In the genomic region with DNA sequence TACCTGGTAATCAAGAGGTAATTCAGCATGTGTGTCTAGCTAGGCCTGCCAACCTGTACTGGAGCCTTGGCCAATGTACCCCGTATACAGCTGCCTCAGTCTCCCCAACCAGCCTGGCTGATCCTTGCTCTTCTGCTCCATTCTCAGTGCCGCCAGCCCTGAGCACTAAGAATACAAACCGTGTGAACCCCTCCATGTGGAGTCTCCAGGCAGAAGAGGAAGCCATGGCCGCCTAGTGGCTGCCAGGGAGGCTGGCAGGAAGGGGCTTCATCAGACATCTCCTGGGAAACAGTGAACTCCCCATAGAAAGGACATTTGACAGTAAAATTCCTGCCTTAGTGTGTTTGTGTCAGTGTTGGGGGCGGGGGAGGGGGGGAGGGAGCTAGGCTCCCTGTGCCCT, we compare ENCODE assay signal across 8 mouse cellular contexts. TPM values are rescaled to one million over a fixed set of nuclear protein-coding genes. Genes with fewer than 3 reads are reported as not detected.
DNase-seq lines count a peak whose midpoint lies in the region; ATAC-seq and TF ChIP-seq lines count a peak whose summit lies in the region.

No protein-coding gene starts in this region.

- H3K9ac ChIP-seq in embryonic facial prominence, embryonic 11.5 days (replicated peaks; ENCODE audit: low read length), result no peak overlapping the region
- no peak overlapping the region for H3K9ac ChIP-seq in midbrain, embryonic 14.5 days (replicated peaks; ENCODE audit: low read length)

- 0 out of 2 replicates have a peak, but pooled peaks have one; percentile 8 for TF ChIP-seq CTCF in G1E (IDR thresholded peaks at IDR 0.05; ENCODE audit: low read depth, low read length)

- no peak overlapping the region for H3K27ac ChIP-seq in embryonic facial prominence, embryonic 11.5 days (replicated peaks; ENCODE audit: low read depth, low read length)
- H3K27ac ChIP-seq in midbrain, embryonic 14.5 days (replicated peaks; ENCODE audit: low read depth, low read length), result no peak overlapping the region

- H3K4me3 ChIP-seq in G1E (ENCODE audit: low read depth, low read length), result no peak overlapping the region
- H3K4me3 ChIP-seq in embryonic facial prominence, embryonic 11.5 days (ENCODE audit: low read depth, low read length), result no peak overlapping the region
- no peak overlapping the region for H3K4me3 ChIP-seq in midbrain, embryonic 14.5 days (replicated peaks; ENCODE audit: low read depth, low read length)

- DNase-seq in heart, postnatal 4 days, result peak; percentile 38
- no peak for DNase-seq in heart, postnatal 36 days
- DNase-seq in G1E (ENCODE audit: low spot score), result peak; percentile 35
- peak; percentile 74 for DNase-seq in embryonic facial prominence, embryonic 11.5 days (ENCODE audit: low spot score)
- DNase-seq in kidney, postnatal 36 days, result peak; percentile 19 to 36
- peak; percentile 79 for DNase-seq in midbrain, embryonic 14.5 days
- no peak for DNase-seq in gastrocnemius, adult 18-20 months (ENCODE audit: low spot score)
- no peak for DNase-seq in gastrocnemius, postnatal 4 days (ENCODE audit: low spot score in 2 of 2)

- 5% methylated on average over 5 of the region's 5 CpGs for WGBS in embryonic facial prominence, embryonic 11.5 days
- WGBS in midbrain, embryonic 14.5 days, result 0% methylated on average over 5 of the region's 5 CpGs

- intact Hi-C loops in heart, postnatal 36 days (cut with DNase I), result no loop called here

- H3K4me1 ChIP-seq in G1E (ENCODE audit: insufficient read depth, low read depth, low read length), result peaks cover 9% of the 10 kb centered on the region; the same call in 1 of the 2 replicates
- H3K4me1 ChIP-seq in embryonic facial prominence, embryonic 11.5 days (ENCODE audit: control insufficient read depth, insufficient read depth, low read length), result no peaks in the 10 kb centered on the region; the same call in 1 of the 2 replicates
- peaks cover 6% of the 10 kb centered on the region for H3K4me1 ChIP-seq in midbrain, embryonic 14.5 days (ENCODE audit: control insufficient read depth, insufficient read depth, low read length)

- no peaks in the 10 kb centered on the region for H3K9me3 ChIP-seq in G1E (replicated peaks)
- no peaks in the 10 kb centered on the region for H3K9me3 ChIP-seq in embryonic facial prominence, embryonic 11.5 days (replicated peaks; ENCODE audit: control insufficient read depth, low read length)
- no peaks in the 10 kb centered on the region for H3K9me3 ChIP-seq in midbrain, embryonic 14.5 days (ENCODE audit: control insufficient read depth, low read length)

- ATAC-seq in G1E (ENCODE audit: extremely low read depth, insufficient number of reproducible peaks, low FRiP score, poor library complexity, severe bottlenecking), result no peak
- ATAC-seq in embryonic facial prominence, embryonic 11.5 days (replicated peaks; ENCODE audit: insufficient number of reproducible peaks, low FRiP score, low TSS enrichment, low read depth), result no peak
- ATAC-seq in midbrain, embryonic 14.5 days (ENCODE audit: low FRiP score, low TSS enrichment), result no peak

- H3K4me2 ChIP-seq in embryonic facial prominence, embryonic 11.5 days (ENCODE audit: low read depth, low read length), result no peak overlapping the region
- H3K4me2 ChIP-seq in midbrain, embryonic 14.5 days (ENCODE audit: low read length), result peak overlapping the region; percentile 19; the same call in 1 of the 2 replicates

- no peaks in the 10 kb centered on the region for H3K36me3 ChIP-seq in G1E (replicated peaks)
- H3K36me3 ChIP-seq in embryonic facial prominence, embryonic 11.5 days (replicated peaks; ENCODE audit: control insufficient read depth, insufficient read depth, low read depth, low read length), result no peaks in the 10 kb centered on the region
- H3K36me3 ChIP-seq in midbrain, embryonic 14.5 days (ENCODE audit: control insufficient read depth, insufficient read depth, low read length), result no peaks in the 10 kb centered on the region

- peaks cover 42% of the 10 kb centered on the region for H3K27me3 ChIP-seq in G1E (ENCODE audit: insufficient read depth, low read length)
- peaks cover 19% of the 10 kb centered on the region for H3K27me3 ChIP-seq in embryonic facial prominence, embryonic 11.5 days (ENCODE audit: control insufficient read depth, insufficient read depth, low read length)
- H3K27me3 ChIP-seq in midbrain, embryonic 14.5 days (ENCODE audit: control insufficient read depth, insufficient read depth, low read length), result peaks cover 14% of the 10 kb centered on the region; the same call in 1 of the 2 replicates

RNA-seq across cellular contexts. Expression of a gene that starts 33.2 kb away (rescaled TPM):
- not detected for total RNA-seq in heart, postnatal 4 days (2021)
- total RNA-seq in heart, postnatal 36 days (2021), result not detected
- not detected in 2 replicates for total RNA-seq in G1E (2014; fragmentation: Nextera tagmentation)
- 0.05 and 0.06 TPM in 2 replicates for total RNA-seq in G1E (2017)
- not detected in 2 replicates for polyA plus RNA-seq in G1E (2012)
- polyA plus RNA-seq in embryonic facial prominence, embryonic 11.5 days (2014; fragmentation: Nextera tagmentation; extraction: Ambion mirVana), result 0.13 and 0.24 TPM in 2 replicates
- 10.9 and 12.7 TPM in 2 replicates for polyA plus RNA-seq in midbrain, embryonic 14.5 days (2014; fragmentation: Nextera tagmentation; extraction: Ambion mirVana)
- total RNA-seq in gastrocnemius, adult 18-20 months (2021), result not detected
- not detected for total RNA-seq in gastrocnemius, postnatal 4 days (2021)

RNA-seq across cellular contexts. Expression of a gene that starts 51.9 kb away (rescaled TPM):
- 10 to 100 TPM; 19.1 to 21.2 TPM for total RNA-seq in heart, postnatal 4 days (2021)
- 1 to 10 TPM; 4.6 to 7.0 TPM for total RNA-seq in heart, postnatal 36 days (2021)
- not detected in 2 replicates for total RNA-seq in G1E (2014; fragmentation: Nextera tagmentation)
- total RNA-seq in G1E (2017), result not detected in 2 replicates
- not detected in 2 replicates for polyA plus RNA-seq in G1E (2012)
- 0.24 and 0.31 TPM in 2 replicates for polyA plus RNA-seq in embryonic facial prominence, embryonic 11.5 days (2014; fragmentation: Nextera tagmentation; extraction: Ambion mirVana)
- 0.95 and 1.2 TPM in 2 replicates for polyA plus RNA-seq in midbrain, embryonic 14.5 days (2014; fragmentation: Nextera tagmentation; extraction: Ambion mirVana)
- total RNA-seq in gastrocnemius, adult 18-20 months (2021), result under 1 TPM; 0.18 to 0.31 TPM
- total RNA-seq in gastrocnemius, postnatal 4 days (2021), result under 1 TPM; 0.52 to 0.70 TPM

Comparison
In these comparisons a context has a peak if more than half of its experiments do, and no peak if none do; other contexts are left out.
1. DNase-seq: peak in heart, postnatal 4 days (single experiment), G1E (single experiment), embryonic facial prominence, embryonic 11.5 days (single experiment), kidney, postnatal 36 days (2 of 2) and midbrain, embryonic 14.5 days (single experiment); none in heart, postnatal 36 days (0 of 2), gastrocnemius, adult 18-20 months (single experiment) and gastrocnemius, postnatal 4 days (0 of 2).